Mouse (Mus musculus): ENCODE results near the gene Ss18l1.

- TF ChIP-seq CTCF (IDR thresholded peaks at IDR 0.05; ENCODE audit: borderline replicate concordance, insufficient read depth, low read depth, low read length) (no peak), POLR2A (IDR thresholded peaks at IDR 0.05; ENCODE audit: borderline replicate concordance, insufficient read depth, low read length) (no peak)
Observed at GRCm38 (mm10) chr2:180086637-180087027, 44.3 kb downstream of the Ss18l1 start.
